30 mouse cellular contexts compared by ENCODE assay signal in genomic region chr15:98491332-98491731, GRCm38 (mm10). TPM values are rescaled to one million over a fixed set of nuclear protein-coding genes. Genes with fewer than 3 reads are reported as not detected.
DNase-seq lines count a peak whose midpoint lies in the region; ATAC-seq and TF ChIP-seq lines count a peak whose summit lies in the region.
"Had no signal": no experiment of that assay in that cellular context is flagged by ENCODE, and none has a peak within 500 bp of the region (broad histone marks: within the 10 kb centered on the region; RNA-seq: fewer than 3 reads in every experiment).

No protein-coding gene starts in this region.

- ATAC-seq in lung, postnatal 0 days = no peak
- peak; percentile 62; the same call in 1 of the 2 replicates for ATAC-seq in stomach, embryonic 16.5 days (ENCODE audit: insufficient read depth, low FRiP score)
- ATAC-seq in forebrain, embryonic 16.5 days = no peak
- ATAC-seq: forebrain, embryonic 14.5 days; Patski had no signal

- no peaks in the 10 kb centered on the region for H3K4me1 ChIP-seq in lung, postnatal 0 days (ENCODE audit: insufficient read depth, low read depth, low read length)
- H3K4me1 ChIP-seq in MEL (ENCODE audit: control insufficient read depth in 1 of 2, insufficient read depth in 2 of 2, low read length in 2 of 2) = peaks cover 1 to 6% of the 10 kb centered on the region in 2 experiments; a peak in 3 of 4 replicates
- no peaks in the 10 kb centered on the region for H3K4me1 ChIP-seq in stomach, embryonic 16.5 days (ENCODE audit: control insufficient read depth, insufficient read depth, low read length)
- no peaks in the 10 kb centered on the region for H3K4me1 ChIP-seq in forebrain, embryonic 16.5 days (replicated peaks; ENCODE audit: control insufficient read depth, insufficient read depth, low read length)
- H3K4me1 ChIP-seq: embryonic facial prominence, embryonic 12.5 days; embryonic facial prominence, embryonic 15.5 days; heart, embryonic 10.5 days; heart, embryonic 13.5 days; hindbrain, embryonic 12.5 days; hindbrain, embryonic 15.5 days had no signal

- H3K36me3 ChIP-seq in lung, postnatal 0 days (ENCODE audit: insufficient read depth, low read length) = no peaks in the 10 kb centered on the region
- H3K36me3 ChIP-seq in MEL (ENCODE audit: control insufficient read depth in 1 of 2, insufficient read depth in 2 of 2, low read length in 2 of 2) = peaks cover 0 to 3% of the 10 kb centered on the region in 2 experiments; a peak in 2 of 4 replicates
- H3K36me3 ChIP-seq in stomach, embryonic 16.5 days (ENCODE audit: control insufficient read depth, insufficient read depth, low read length) = no peaks in the 10 kb centered on the region
- H3K36me3 ChIP-seq in forebrain, embryonic 16.5 days (ENCODE audit: control insufficient read depth, insufficient read depth) = no peaks in the 10 kb centered on the region
- H3K36me3 ChIP-seq: embryonic facial prominence, embryonic 12.5 days; embryonic facial prominence, embryonic 15.5 days; heart, embryonic 10.5 days; heart, embryonic 13.5 days; hindbrain, embryonic 12.5 days; hindbrain, embryonic 15.5 days had no signal

- H3K4me3 ChIP-seq in gastrocnemius, adult 2 months = no peak overlapping the region
- H3K4me3 ChIP-seq in lung, postnatal 0 days (ENCODE audit: low read depth, low read length) = no peak overlapping the region
- no peak overlapping the region for H3K4me3 ChIP-seq in MEL (ENCODE audit: control insufficient read depth in 1 of 2, insufficient read depth in 1 of 2, low read depth in 2 of 2, low read length in 2 of 2)
- no peak overlapping the region for H3K4me3 ChIP-seq in stomach, embryonic 16.5 days (replicated peaks; ENCODE audit: low read length)
- no peak overlapping the region for H3K4me3 ChIP-seq in forebrain, embryonic 16.5 days (replicated peaks; ENCODE audit: low read length)
- H3K4me3 ChIP-seq: embryonic facial prominence, embryonic 12.5 days; embryonic facial prominence, embryonic 15.5 days; heart, embryonic 10.5 days; heart, embryonic 13.5 days; hindbrain, embryonic 12.5 days; hindbrain, embryonic 15.5 days had no signal

- no peak for TF ChIP-seq POLR2A in MEL (IDR thresholded peaks at IDR 0.05; ENCODE audit: control insufficient read depth in 1 of 2, insufficient read depth in 1 of 2, low read depth in 1 of 2, low read length in 2 of 2, poor library complexity in 1 of 2)

- DNase-seq in gastrocnemius, adult 2 months = no peak
- DNase-seq in gastrocnemius, postnatal 10 days = no peak
- peak; percentile 19 for DNase-seq in lung, postnatal 14 days
- no peak for DNase-seq in lung, postnatal 0 days (ENCODE audit: low spot score)
- no peak for DNase-seq in MEL (ENCODE audit: low read depth, low spot score)
- no peak for DNase-seq in spleen, adult 12 weeks (ENCODE audit: low spot score)
- DNase-seq: adrenal gland, postnatal 10 days; adrenal gland, postnatal 36 days; cerebellum, adult 18-20 months; cerebellum, adult 9-10 months; cerebellum, postnatal 14 days; gastrocnemius, postnatal 14 days; heart, adult 18-20 months; heart, postnatal 14 days; heart, postnatal 4 days had no signal

- no peak for TF ChIP-seq EP300 in lung, postnatal 0 days (IDR thresholded peaks at IDR 0.05)
- TF ChIP-seq EP300 in MEL (IDR thresholded peaks at IDR 0.05; ENCODE audit: low read depth in 1 of 2, low read length in 2 of 2) = peak in 1 of 2 experiments; percentile 20; a peak in 1 of 4 replicates

- WGBS in lung, postnatal 0 days = 20% methylated on average over 2 of the region's 2 CpGs
- 47% methylated on average over 2 of the region's 2 CpGs for WGBS in stomach, embryonic 16.5 days
- 79% methylated on average over 2 of the region's 2 CpGs for WGBS in forebrain, embryonic 16.5 days

- no peak overlapping the region for H3K9ac ChIP-seq in lung, postnatal 0 days (replicated peaks; ENCODE audit: low read depth)
- no peak overlapping the region for H3K9ac ChIP-seq in MEL (ENCODE audit: control insufficient read depth, low read depth, low read length, poor library complexity, severe bottlenecking)
- H3K9ac ChIP-seq in stomach, embryonic 16.5 days (ENCODE audit: low read length) = no peak overlapping the region
- no peak overlapping the region for H3K9ac ChIP-seq in forebrain, embryonic 16.5 days (replicated peaks; ENCODE audit: low read depth, low read length)
- H3K9ac ChIP-seq: embryonic facial prominence, embryonic 12.5 days; embryonic facial prominence, embryonic 15.5 days; heart, embryonic 13.5 days; hindbrain, embryonic 12.5 days; hindbrain, embryonic 15.5 days had no signal

- no peaks in the 10 kb centered on the region for H3K9me3 ChIP-seq in lung, postnatal 0 days (ENCODE audit: low read length)
- no peaks in the 10 kb centered on the region for H3K9me3 ChIP-seq in MEL (replicated peaks; ENCODE audit: insufficient read depth, low read length)
- H3K9me3 ChIP-seq in stomach, embryonic 16.5 days (replicated peaks; ENCODE audit: control insufficient read depth, low read length) = no peaks in the 10 kb centered on the region
- H3K9me3 ChIP-seq in forebrain, embryonic 16.5 days (ENCODE audit: control insufficient read depth, low read length) = no peaks in the 10 kb centered on the region
- H3K9me3 ChIP-seq: embryonic facial prominence, embryonic 12.5 days; embryonic facial prominence, embryonic 15.5 days; heart, embryonic 10.5 days; heart, embryonic 13.5 days; hindbrain, embryonic 12.5 days; hindbrain, embryonic 15.5 days had no signal

- no peaks in the 10 kb centered on the region for H3K27me3 ChIP-seq in lung, postnatal 0 days (replicated peaks; ENCODE audit: insufficient read depth, low read length)
- H3K27me3 ChIP-seq in MEL (ENCODE audit: control insufficient read depth in 1 of 2, insufficient read depth in 2 of 2, low read length in 2 of 2) = peaks cover 7 to 12% of the 10 kb centered on the region in 2 experiments
- H3K27me3 ChIP-seq in stomach, embryonic 16.5 days (ENCODE audit: control insufficient read depth, insufficient read depth, low read length) = no peaks in the 10 kb centered on the region
- H3K27me3 ChIP-seq in forebrain, embryonic 16.5 days (replicated peaks; ENCODE audit: control insufficient read depth, insufficient read depth, low read length) = no peaks in the 10 kb centered on the region
- H3K27me3 ChIP-seq: embryonic facial prominence, embryonic 12.5 days; embryonic facial prominence, embryonic 15.5 days; heart, embryonic 13.5 days; hindbrain, embryonic 12.5 days; hindbrain, embryonic 15.5 days had no signal

- no peak for TF ChIP-seq CTCF in gastrocnemius, adult 2 months (IDR thresholded peaks at IDR 0.05)
- no peak for TF ChIP-seq CTCF in lung, postnatal 0 days (IDR thresholded peaks at IDR 0.05)
- TF ChIP-seq CTCF in MEL (IDR thresholded peaks at IDR 0.05 in 2 of 3, conservative IDR thresholded peaks at IDR 0.05 in 1 of 3; ENCODE audit: control insufficient read depth in 1 of 3, insufficient read depth in 1 of 3, low read depth in 2 of 3, low read length in 3 of 3, poor library complexity in 1 of 3, severe bottlenecking in 1 of 3) = no peak

- H3K4me2 ChIP-seq in lung, postnatal 0 days (replicated peaks; ENCODE audit: low read depth, low read length) = no peak overlapping the region
- H3K4me2 ChIP-seq in stomach, embryonic 16.5 days (ENCODE audit: low read depth, low read length) = no peak overlapping the region
- H3K4me2 ChIP-seq in forebrain, embryonic 16.5 days (ENCODE audit: low read length) = no peak overlapping the region
- H3K4me2 ChIP-seq: embryonic facial prominence, embryonic 12.5 days; embryonic facial prominence, embryonic 15.5 days; heart, embryonic 13.5 days; hindbrain, embryonic 12.5 days; hindbrain, embryonic 15.5 days had no signal

- intact Hi-C loops in gastrocnemius, adult 2 months (cut with DNase I) = no loop called here

- peak overlapping the region; percentile 12; the same call in 1 of the 2 replicates for H3K27ac ChIP-seq in gastrocnemius, adult 2 months
- no peak overlapping the region for H3K27ac ChIP-seq in lung, postnatal 0 days (ENCODE audit: low read length)
- H3K27ac ChIP-seq in MEL (ENCODE audit: control insufficient read depth, low read depth, low read length) = no peak overlapping the region
- H3K27ac ChIP-seq in stomach, embryonic 16.5 days (ENCODE audit: low read length) = no peak overlapping the region
- H3K27ac ChIP-seq in forebrain, embryonic 16.5 days (ENCODE audit: low read length) = no peak overlapping the region
- H3K27ac ChIP-seq: embryonic facial prominence, embryonic 12.5 days; embryonic facial prominence, embryonic 15.5 days; heart, embryonic 10.5 days; heart, embryonic 13.5 days; hindbrain, embryonic 12.5 days; hindbrain, embryonic 15.5 days had no signal

- no peaks in the 10 kb centered on the region for H3K79me2 ChIP-seq in MEL (ENCODE audit: control insufficient read depth, insufficient read depth, low read length, poor library complexity)

- no peak for TF ChIP-seq RAD21 in MEL (IDR thresholded peaks at IDR 0.05; ENCODE audit: low read depth, low read length)

RNA-seq across cellular contexts. Expression of gene Olfr279, which starts 0.9 kb away (rescaled TPM):
- not detected for total RNA-seq in gastrocnemius, adult 2 months (2021)
- not detected for total RNA-seq in gastrocnemius, postnatal 10 days (2021)
- polyA plus RNA-seq in lung, postnatal 0 days (2015; fragmentation: Nextera tagmentation; extraction: Ambion mirVana) = not detected in 2 replicates
- under 0.01 TPM in 1 of 2 replicates, not detected in the other for total RNA-seq in MEL (2012; rRNA removed)
- polyA plus RNA-seq in MEL (2012; ENCODE audit: insufficient read depth in 1 of 2, insufficient read length in 2 of 2, low read depth in 1 of 2, low replicate concordance in 2 of 2, missing spikeins in 1 of 2) = 10 to 100 TPM in 1 of 2 experiments, under 1 TPM in 1; 0.03 to 81.4 TPM
- not detected in 2 replicates for polyA plus RNA-seq in stomach, embryonic 16.5 days (2015; fragmentation: Nextera tagmentation; extraction: Ambion mirVana)
- polyA plus RNA-seq in forebrain, embryonic 16.5 days (2015; fragmentation: Nextera tagmentation; extraction: Ambion mirVana) = not detected in 2 replicates
- total RNA-seq: adrenal gland, adult 18-20 months; adrenal gland, postnatal 10 days; adrenal gland, postnatal 36 days; gastrocnemius, postnatal 14 days; gastrocnemius, postnatal 4 days; heart, adult 18-20 months; heart, postnatal 14 days; heart, postnatal 4 days had no signal
- polyA plus RNA-seq: forebrain, embryonic 11.5 days; forebrain, embryonic 14.5 days; heart, embryonic 10.5 days; heart, embryonic 13.5 days; heart, embryonic 16.5 days; hindbrain, embryonic 12.5 days; hindbrain, embryonic 15.5 days; Patski had no signal

RNA-seq across cellular contexts. Expression of gene Lalba, which starts 8.8 kb away (rescaled TPM):
- not detected for total RNA-seq in gastrocnemius, adult 2 months (2021)
- total RNA-seq in gastrocnemius, postnatal 10 days (2021) = under 1 TPM; 0.36 to 0.54 TPM
- polyA plus RNA-seq in lung, postnatal 0 days (2015; fragmentation: Nextera tagmentation; extraction: Ambion mirVana) = 0.31 and 3.3 TPM in 2 replicates
- not detected in 2 replicates for total RNA-seq in MEL (2012; rRNA removed)
- not detected for polyA plus RNA-seq in MEL (2012; ENCODE audit: insufficient read depth in 1 of 2, insufficient read length in 2 of 2, low read depth in 1 of 2, low replicate concordance in 2 of 2, missing spikeins in 1 of 2)
- polyA plus RNA-seq in stomach, embryonic 16.5 days (2015; fragmentation: Nextera tagmentation; extraction: Ambion mirVana) = 0.25 TPM in 1 of 2 replicates, not detected in the other
- not detected in 2 replicates for polyA plus RNA-seq in forebrain, embryonic 16.5 days (2015; fragmentation: Nextera tagmentation; extraction: Ambion mirVana)
- total RNA-seq: adrenal gland, adult 18-20 months; adrenal gland, postnatal 36 days; ES-E14; gastrocnemius, postnatal 14 days; gastrocnemius, postnatal 4 days; heart, postnatal 14 days; heart, postnatal 4 days had no signal
- polyA plus RNA-seq: embryonic facial prominence, embryonic 12.5 days; embryonic facial prominence, embryonic 15.5 days; forebrain, embryonic 14.5 days; heart, embryonic 10.5 days; heart, embryonic 13.5 days; heart, embryonic 16.5 days; hindbrain, embryonic 12.5 days; hindbrain, embryonic 15.5 days; Patski had no signal

RNA-seq across cellular contexts. Expression of gene OR5BS1P, which starts 21.6 kb away (rescaled TPM):
- total RNA-seq in gastrocnemius, adult 2 months (2021) = not detected
- total RNA-seq in gastrocnemius, postnatal 10 days (2021) = not detected
- polyA plus RNA-seq in lung, postnatal 0 days (2015; fragmentation: Nextera tagmentation; extraction: Ambion mirVana) = not detected in 2 replicates
- total RNA-seq in MEL (2012; rRNA removed) = 0.04 TPM in 1 of 2 replicates, not detected in the other
- not detected for polyA plus RNA-seq in MEL (2012; ENCODE audit: insufficient read depth in 1 of 2, insufficient read length in 2 of 2, low read depth in 1 of 2, low replicate concordance in 2 of 2, missing spikeins in 1 of 2)
- not detected in 2 replicates for polyA plus RNA-seq in stomach, embryonic 16.5 days (2015; fragmentation: Nextera tagmentation; extraction: Ambion mirVana)
- not detected in 2 replicates for polyA plus RNA-seq in forebrain, embryonic 16.5 days (2015; fragmentation: Nextera tagmentation; extraction: Ambion mirVana)
- total RNA-seq: adrenal gland, adult 18-20 months; adrenal gland, postnatal 10 days; adrenal gland, postnatal 36 days; ES-E14; gastrocnemius, postnatal 14 days; gastrocnemius, postnatal 4 days; heart, adult 18-20 months; heart, postnatal 14 days; heart, postnatal 4 days had no signal
- polyA plus RNA-seq: embryonic facial prominence, embryonic 12.5 days; embryonic facial prominence, embryonic 15.5 days; forebrain, embryonic 11.5 days; forebrain, embryonic 14.5 days; heart, embryonic 10.5 days; heart, embryonic 13.5 days; heart, embryonic 16.5 days; hindbrain, embryonic 12.5 days; hindbrain, embryonic 15.5 days; Patski had no signal

RNA-seq across cellular contexts. Expression of gene Olfr281, which starts 38.9 kb away (rescaled TPM):
- total RNA-seq in gastrocnemius, adult 2 months (2021) = not detected
- not detected for total RNA-seq in gastrocnemius, postnatal 10 days (2021)
- not detected in 2 replicates for polyA plus RNA-seq in lung, postnatal 0 days (2015; fragmentation: Nextera tagmentation; extraction: Ambion mirVana)
- total RNA-seq in MEL (2012; rRNA removed) = 0.08 TPM in 1 of 2 replicates, not detected in the other
- polyA plus RNA-seq in MEL (2012; ENCODE audit: insufficient read depth in 1 of 2, insufficient read length in 2 of 2, low read depth in 1 of 2, low replicate concordance in 2 of 2, missing spikeins in 1 of 2) = under 1 TPM in 1 of 2 experiments, not detected in 1; 0.40 TPM
- not detected in 2 replicates for polyA plus RNA-seq in stomach, embryonic 16.5 days (2015; fragmentation: Nextera tagmentation; extraction: Ambion mirVana)
- polyA plus RNA-seq in forebrain, embryonic 16.5 days (2015; fragmentation: Nextera tagmentation; extraction: Ambion mirVana) = not detected in 2 replicates
- total RNA-seq: adrenal gland, adult 18-20 months; adrenal gland, postnatal 10 days; adrenal gland, postnatal 36 days; ES-E14; gastrocnemius, postnatal 14 days; gastrocnemius, postnatal 4 days; heart, adult 18-20 months; heart, postnatal 14 days; heart, postnatal 4 days had no signal
- polyA plus RNA-seq: embryonic facial prominence, embryonic 15.5 days; forebrain, embryonic 11.5 days; forebrain, embryonic 14.5 days; heart, embryonic 10.5 days; heart, embryonic 13.5 days; heart, embryonic 16.5 days; hindbrain, embryonic 12.5 days; hindbrain, embryonic 15.5 days; Patski had no signal

RNA-seq across cellular contexts. Expression of gene Kansl2, which starts 42.7 kb away (rescaled TPM):
- total RNA-seq in gastrocnemius, adult 2 months (2021) = 10 to 100 TPM; 64.7 to 66.3 TPM
- 10 to 100 TPM; 71.5 to 77.4 TPM for total RNA-seq in gastrocnemius, postnatal 10 days (2021)
- polyA plus RNA-seq in lung, postnatal 0 days (2015; fragmentation: Nextera tagmentation; extraction: Ambion mirVana) = 50.4 and 56.0 TPM in 2 replicates
- total RNA-seq in MEL (2012; rRNA removed) = 150 and 157 TPM in 2 replicates
- polyA plus RNA-seq in MEL (2012; ENCODE audit: insufficient read depth in 1 of 2, insufficient read length in 2 of 2, low read depth in 1 of 2, low replicate concordance in 2 of 2, missing spikeins in 1 of 2) = 100 to 1,000 TPM in 1 of 2 experiments, not detected in 1; 170 TPM
- polyA plus RNA-seq in stomach, embryonic 16.5 days (2015; fragmentation: Nextera tagmentation; extraction: Ambion mirVana) = 65.1 and 66.9 TPM in 2 replicates
- polyA plus RNA-seq in forebrain, embryonic 16.5 days (2015; fragmentation: Nextera tagmentation; extraction: Ambion mirVana) = 130 and 141 TPM in 2 replicates
